Mouse (Mus musculus) cerebellum, adult 2 months (tissue): ENCODE data around the gene Sall1.

ENCODE experiments used
- CTCF ChIP-seq: fragments of 200-500 bp; IDR thresholded peaks from 2 replicates; pipeline ENCODE4 v1.5.1; 2011; ENCODE audit warnings: low read depth, mild to moderate bottlenecking, control low read depth, low read length, moderate library complexity, borderline replicate concordance; ENCODE audit not compliant: insufficient read depth
- POLR2A ChIP-seq: fragments of 200-500 bp; IDR thresholded peaks from 2 replicates; pipeline ENCODE4 v1.6.1; 2011; ENCODE audit warnings: low read length, control low read depth, borderline replicate concordance; ENCODE audit not compliant: insufficient read depth

DNA sequence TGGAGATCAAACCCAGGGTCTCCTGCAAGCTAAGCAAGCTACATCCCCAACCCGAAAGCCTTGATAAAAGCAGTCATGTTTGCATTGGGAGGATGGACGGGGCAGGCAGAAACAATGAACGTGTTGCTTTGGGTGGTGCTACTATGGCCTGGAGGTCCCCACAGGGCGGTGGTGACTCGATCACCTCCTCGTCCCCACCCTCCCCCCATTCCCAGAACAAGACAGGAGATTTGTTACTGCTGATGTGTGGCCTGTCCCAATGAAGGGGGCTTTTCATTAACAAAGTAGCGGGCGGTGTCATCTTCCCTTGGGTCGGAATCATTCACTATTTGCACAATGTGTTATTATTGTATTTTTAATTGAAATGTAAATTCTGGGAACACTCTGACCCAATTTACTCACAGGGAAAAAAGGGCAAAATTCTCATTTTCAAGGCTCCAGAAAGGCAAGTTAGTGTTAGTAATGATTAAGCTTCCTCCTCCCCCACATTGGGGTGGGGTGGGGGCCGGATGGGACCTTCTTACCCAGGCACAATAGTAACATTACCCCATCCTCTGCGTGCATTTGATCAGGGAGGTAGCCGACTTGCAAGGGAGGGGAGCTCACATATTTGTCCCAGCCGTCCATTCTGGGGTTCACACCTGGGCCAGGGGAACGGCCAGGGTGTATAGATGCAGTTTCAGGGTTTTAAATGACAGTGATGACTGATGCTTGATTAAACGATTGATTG is 52.0 kb downstream of the Sall1 start:
- TF ChIP-seq POLR2A (no peak), CTCF (no peak)
